Mouse (Mus musculus) stomach, postnatal 0 days (tissue): Measurements from ENCODE around the gene Apbb2.

Experiments
- CTCF ChIP-seq: IDR thresholded peaks from 2 replicates; pipeline ENCODE4 v1.5.1; 2016; ENCODE audit warnings: antibody characterized with exemption, low read depth, mild to moderate bottlenecking, moderate library complexity
- EP300 ChIP-seq: optimal IDR thresholded peaks from 2 replicates; pipeline ENCODE3; 2016; ENCODE audit warnings: antibody characterized with exemption

- TF ChIP-seq CTCF, result no peak
- TF ChIP-seq EP300, result no peak
These were observed 276.7 kb downstream of the Apbb2 start for GRCm38 (mm10) chr5:66341848-66342247.
